Mouse (Mus musculus) retina, adult 2 months (tissue): ENCODE measurements around the gene Ccdc148.

Source experiments
- DNase-seq: peaks from one replicate; pipeline ENCODE4 v3.0.0-alpha.2; 2012; ENCODE audit warnings: low read depth, low spot score

Ccdc148 gene

GRCm38 (mm10) chr2:59179487-59179886, 19.0 kb upstream of the Ccdc148 start:
- no peak for DNase-seq

DNA sequence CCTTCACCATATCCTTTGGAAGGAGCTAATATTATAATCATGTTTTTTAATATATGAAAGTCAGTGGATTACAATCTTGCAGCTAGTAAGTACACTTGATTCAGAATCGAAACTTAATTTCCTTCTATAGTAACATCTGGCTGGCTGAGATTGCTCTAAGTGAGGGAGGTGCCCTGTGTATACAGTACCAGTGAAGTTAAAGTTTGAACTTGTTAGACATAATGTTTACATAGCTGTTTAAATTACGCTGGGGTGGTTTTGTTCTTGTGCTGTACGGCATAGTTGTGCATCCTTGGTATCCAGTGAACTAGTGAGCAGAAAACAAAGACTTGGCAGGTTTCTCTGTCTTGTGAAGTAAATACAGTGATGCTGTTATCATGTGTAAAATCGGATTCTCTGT, 18.5 kb upstream of the Ccdc148 start:
- DNase-seq, result no peak

DNA sequence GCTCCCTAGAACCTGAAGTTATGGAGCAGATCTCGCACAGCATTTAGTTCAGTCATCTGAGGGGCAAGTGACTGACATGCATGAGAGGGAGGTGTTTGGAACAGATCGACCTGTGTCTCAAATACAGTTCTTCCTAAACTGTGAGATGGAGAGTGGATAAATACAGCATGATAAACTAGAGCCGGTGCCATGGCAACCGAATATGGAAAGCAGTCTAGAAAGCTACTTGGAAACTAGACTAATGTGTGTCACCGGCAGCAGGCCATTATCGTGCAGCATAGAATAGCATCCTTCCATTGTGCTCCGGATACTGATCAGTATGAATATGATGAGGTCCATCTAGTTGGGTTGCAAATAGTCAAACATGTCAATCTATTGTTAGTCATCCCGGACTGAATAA, 17.7 kb upstream of the Ccdc148 start:
- no peak for DNase-seq

- DNase-seq, result no peak
Observed at GRCm38 (mm10) chr2:59175926-59176325, 15.4 kb upstream of the Ccdc148 start.

DNA sequence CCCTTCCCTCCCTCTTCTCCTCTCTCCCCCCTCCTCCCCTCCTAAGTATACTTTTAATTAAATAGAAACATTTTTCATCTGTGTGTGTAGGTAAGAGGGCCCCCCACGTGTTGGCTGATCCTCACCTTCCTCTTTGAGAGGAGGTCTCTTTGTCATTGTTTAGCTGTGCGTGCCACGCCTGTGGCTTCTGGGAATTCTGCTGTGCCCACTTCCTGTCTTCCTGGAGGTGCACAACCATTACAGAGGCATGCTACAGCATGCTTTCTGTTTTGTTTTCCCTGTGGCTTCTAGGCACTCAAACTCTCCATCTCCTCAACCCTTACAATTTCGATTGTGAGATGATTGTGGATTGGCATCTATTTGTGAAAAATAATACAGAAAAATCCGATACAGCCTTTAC, 11.1 kb upstream of the Ccdc148 start:
- no peak for DNase-seq

DNA sequence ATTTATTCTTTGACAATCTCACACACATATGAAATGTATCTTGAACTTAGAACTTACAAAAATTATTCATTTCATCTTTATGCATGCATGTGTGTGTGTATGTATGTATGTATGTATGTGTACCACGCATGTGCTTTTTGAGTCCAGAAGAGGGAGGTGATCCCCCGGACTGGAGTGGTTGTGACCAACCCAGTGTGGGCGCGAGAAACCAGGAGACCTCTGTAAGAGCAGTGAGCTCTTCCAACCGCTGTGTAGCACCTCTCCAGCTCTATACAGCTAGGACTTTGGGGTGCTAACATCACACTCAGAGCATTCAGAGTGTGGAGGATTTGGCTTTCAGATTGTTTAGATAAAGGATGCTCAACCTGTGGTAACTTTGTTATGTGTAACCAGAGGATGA, 10.1 kb upstream of the Ccdc148 start:
- DNase-seq, result no peak

GRCm38 (mm10) chr2:59170208-59170589, 9.7 kb upstream of the Ccdc148 start:
- no peak for DNase-seq

DNA sequence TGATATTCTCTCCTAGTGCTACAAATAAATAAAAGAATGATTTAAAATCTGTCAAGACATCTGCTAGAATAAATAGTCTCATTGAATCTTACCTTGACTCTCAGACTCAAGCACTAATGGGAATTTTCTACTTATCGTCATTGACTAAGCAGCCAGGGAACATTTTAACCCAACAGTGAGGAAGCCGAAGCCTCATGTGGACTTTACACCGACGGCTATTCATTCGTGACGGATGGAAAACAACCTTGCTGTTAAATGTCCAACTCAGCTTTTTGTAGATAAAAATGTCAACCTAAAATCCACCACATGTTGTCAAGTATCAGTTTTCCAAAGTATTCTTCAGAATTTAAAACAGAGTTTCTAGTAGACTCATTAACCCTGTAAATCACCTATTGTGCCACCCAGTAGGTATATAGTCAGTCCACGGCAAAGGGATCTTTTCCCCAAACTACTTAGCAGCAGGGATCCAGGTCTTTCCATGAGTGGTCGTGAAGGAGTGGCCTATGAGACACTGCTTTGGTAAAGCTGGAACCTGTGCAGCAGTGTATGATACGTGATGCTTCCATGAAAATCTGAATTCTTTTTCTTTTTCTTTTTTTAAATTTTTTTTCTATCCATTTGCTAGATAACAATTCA, 9.2 kb upstream of the Ccdc148 start:
- DNase-seq, result no peak

DNA sequence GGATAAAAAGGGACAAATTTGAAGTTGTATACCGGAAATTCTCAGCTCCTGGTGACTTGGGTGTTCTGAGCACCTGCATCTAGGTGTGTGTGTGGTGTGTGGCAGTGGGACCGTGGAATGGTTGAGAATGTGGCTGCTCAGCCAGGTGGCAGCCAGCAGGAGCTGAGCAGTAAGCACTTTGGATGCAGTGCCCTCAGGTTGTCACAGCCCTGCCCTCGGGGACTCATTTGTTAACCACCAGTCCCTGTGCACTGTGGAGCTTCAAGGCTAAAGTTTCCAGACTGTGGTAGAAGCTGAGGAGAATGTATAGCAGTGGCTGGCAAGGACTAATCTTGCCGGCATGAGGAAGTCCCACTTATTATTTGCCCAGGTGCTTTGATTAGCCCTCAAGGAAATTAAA, 7.3 kb upstream of the Ccdc148 start:
- DNase-seq, result no peak

- no peak for DNase-seq
Observed at GRCm38 (mm10) chr2:59166976-59167375, 6.5 kb upstream of the Ccdc148 start.

DNA sequence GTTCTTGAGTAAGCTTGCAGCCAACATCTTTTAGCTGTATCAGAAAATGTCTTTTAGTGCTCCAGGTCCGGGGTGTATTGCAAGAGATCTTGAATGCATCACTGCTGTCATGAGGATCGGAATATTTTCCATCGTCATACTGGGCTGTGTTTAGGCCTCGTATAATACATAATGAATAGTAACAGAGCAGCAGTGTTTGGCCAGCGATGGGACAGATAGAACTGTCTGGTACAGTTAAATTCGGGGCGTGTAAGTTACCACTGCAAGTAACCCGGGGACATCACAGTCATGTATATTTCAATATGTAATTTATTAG, 1.8 kb upstream of the Ccdc148 start:
- no peak for DNase-seq

GRCm38 (mm10) chr2:59161441-59162284, 1.2 kb upstream of the Ccdc148 start:
- no peak for DNase-seq

DNA sequence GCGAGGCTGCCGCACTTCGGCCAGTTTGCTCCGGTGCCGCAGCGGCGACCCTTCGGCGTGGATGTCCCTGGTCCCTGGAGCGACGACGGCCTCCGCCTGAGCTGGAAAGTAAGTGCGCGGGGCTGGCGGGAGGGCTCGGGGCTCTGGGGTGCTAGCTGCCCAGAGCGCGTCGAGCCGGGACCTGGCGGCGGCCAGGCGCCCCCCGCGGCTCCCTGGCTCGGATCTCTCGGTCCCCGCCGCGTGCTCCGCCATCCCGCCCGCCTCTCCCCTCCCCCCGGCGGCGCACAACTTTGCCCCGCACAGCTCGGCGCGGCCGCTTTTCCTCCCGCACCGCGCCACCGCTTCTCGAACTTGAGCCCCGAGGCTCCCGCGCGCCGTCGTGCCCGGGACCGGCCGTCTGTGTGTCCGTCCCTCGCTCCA, 548 bp upstream of the Ccdc148 start:
- DNase-seq, result no peak

DNA sequence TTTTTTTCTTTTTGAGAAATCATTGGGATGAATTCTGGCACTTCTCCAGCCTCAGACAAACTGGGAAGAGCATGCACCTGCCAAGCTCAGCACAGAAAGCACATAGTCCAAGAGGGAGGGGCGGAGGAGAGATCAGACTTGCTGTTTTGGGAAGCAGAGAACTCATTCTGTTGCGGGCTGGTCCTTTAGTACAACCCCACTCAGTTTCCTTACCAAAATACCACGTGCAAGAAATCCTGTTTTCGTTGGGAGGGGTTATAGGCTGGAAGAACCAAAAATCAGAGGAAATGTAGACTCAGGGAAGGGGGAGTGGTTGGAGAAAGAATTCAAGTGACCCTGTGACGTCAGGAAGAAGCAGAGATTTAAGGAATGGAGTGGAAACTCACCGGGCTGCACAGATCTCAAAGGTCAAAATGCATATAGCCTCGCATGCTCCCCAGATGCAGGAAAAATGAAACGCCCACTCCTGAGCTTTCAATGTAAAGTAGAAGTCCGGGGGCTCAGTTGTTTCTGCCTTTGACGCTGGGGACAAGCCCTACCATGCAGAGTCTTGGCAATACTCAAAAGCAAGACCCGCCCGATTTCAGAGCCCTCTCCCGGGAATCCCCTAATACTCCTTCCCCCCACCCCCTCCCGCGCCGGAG, 400 bp downstream of the Ccdc148 start:
- DNase-seq, result no peak

GRCm38 (mm10) chr2:59158117-59158516, 2.4 kb downstream of the Ccdc148 start:
- DNase-seq, result no peak

DNA sequence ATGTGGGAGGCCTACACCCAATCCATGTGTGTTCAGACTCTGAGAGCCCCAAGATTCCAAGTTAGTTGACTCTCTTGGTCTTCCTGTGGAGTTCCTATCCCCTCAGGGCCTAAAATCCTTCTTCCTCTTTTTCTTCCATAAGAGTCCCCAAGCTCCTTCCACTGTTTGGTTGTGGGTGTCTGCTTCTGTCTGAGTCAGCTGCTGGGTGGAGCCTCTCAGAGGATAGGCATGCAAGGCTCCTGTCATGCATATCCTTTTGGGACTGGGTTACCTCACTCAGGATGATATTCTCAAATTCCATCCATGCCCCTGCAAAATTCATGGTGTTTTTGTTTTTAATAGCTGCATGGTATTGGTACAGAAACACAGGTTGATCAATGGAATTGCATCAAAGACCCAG, 5.1 kb downstream of the Ccdc148 start:
- no peak for DNase-seq

DNA sequence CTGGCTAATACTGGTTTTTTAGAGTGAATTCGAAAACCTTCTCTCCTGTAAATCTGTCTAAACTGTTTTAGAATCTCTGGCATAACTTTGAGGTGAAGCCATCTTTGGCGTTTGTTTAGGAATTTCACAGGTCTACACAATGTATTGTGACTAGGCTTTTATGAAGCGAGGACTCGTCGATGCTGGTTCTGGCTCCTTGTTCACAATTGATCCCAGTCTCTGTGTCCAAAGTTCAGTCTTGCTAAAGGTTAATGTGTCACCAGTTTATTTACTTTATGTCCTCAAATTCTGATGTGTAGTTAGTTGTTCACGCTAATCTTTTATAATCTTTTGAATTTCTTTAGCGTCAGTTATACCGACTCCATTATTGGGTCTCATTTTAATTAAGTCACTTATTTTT, 29.4 kb downstream of the Ccdc148 start:
- DNase-seq, result no peak

DNA sequence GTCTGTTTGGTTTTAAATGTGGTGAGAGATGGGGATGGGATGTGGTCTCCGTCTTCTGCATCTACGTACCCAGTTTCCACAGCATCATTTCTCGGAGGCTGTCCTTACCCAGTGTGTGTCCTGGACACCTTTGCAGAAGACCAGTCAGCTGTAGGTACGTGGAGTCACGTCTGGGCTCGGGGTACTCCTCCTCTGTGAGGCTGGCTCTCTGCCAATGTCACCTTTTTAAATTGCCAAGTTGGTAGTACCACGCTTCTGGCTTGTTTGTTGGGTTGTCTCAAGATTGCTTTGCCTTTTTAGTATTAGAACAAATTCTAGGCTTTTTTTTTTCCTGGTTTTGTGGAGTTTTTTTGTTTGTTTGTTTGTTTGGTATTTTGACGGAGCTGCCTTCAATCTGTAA, 30.7 kb downstream of the Ccdc148 start:
- DNase-seq, result no peak

DNA sequence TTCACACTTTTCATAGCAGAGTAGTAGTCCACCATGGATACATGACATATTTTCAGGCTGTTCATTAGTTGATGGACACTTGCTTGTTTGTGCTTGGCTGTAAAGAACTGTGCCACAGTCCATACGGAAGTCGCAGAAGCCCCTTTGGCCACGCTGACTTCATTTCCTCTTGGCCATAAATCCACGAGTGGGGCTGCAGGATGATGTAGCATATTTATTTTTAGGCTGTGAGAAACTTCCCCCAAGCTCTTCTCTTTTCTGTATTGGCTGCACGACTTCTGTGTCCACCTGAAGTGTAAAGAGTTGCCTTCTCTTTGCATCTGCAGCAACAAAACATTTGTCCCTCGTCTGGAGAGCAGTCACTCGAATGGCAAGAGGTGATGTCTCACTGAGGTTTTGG, 31.5 kb downstream of the Ccdc148 start:
- DNase-seq, result no peak

- DNase-seq, result no peak
Observed at GRCm38 (mm10) chr2:59055615-59056145, 104.8 kb downstream of the Ccdc148 start.

DNA sequence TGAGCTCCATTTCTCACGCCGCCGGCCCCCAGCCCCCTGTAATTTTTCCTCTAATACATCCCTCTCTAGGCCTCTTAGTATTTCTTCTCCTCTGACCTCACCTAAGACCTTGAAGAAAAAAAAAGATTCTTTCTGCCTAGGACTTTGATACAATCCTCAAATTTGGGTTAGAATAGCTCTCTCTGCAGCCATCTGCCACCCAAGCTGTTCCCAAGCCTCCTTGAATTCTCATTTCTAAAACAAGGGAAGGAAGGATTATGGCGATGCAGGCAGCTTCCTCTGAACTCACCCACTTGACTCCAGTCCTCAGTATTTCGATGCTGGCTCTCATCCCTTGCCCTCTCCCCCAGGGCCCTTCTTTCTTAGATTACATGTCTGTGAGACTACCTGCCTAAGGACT, 106.1 kb downstream of the Ccdc148 start:
- no peak for DNase-seq

DNA sequence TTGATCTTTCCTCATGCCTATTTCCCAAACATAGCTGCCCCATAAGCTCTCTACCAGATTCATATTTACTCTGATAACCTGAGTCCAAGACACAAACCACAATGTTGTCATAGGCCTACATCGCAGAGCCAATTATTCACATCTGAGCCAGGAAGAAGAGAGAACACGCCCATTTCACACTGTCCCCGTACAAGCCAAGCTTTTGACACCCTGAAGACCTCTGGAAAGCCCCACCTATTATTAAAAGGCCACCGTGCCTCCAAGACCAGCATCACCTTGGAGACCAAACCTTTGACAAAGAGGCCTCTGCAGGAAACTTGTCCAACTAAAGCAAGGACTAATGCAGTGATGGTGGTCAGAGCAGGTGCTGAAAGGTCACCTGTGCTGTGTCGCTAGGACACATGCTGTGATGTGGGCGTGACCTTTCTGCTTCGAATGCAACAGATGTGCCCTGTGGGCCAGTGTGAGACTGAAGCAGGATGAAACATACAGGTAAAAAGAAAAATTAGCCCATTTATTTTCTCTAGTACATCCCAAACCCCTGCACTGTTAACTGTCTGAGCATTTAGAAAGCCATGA, 106.9 kb downstream of the Ccdc148 start:
- DNase-seq, result no peak
